Mouse (Mus musculus) mammary gland, adult 2 months (tissue): ENCODE results near the gene 3110040M04Rik. TPM values are rescaled to one million over a fixed set of nuclear protein-coding genes. Genes with fewer than 3 reads are reported as not detected.

Source experiments
- polyA plus RNA-seq: library from polyadenylated mRNA; depleted of rRNA; stranded (reverse); fragments of >200 nt; gene quantifications from 2 replicates; pipeline ENCODE4 v1.2.3, GENCODE M21; 2012; ENCODE audit warnings: low replicate concordance; rRNA removed

The 3110040M04Rik gene
- not detected in 2 replicates for polyA plus RNA-seq

GRCm38 (mm10) chr1:151203818-151204217, at the start of gene 3110040M04Rik:
Gene 3110040M04Rik, plus strand, starts transcription at chr1:151204121.

GRCm38 (mm10) chr1:151182266-151182665, 21.7 kb upstream of the 3110040M04Rik start, which contains the start of gene Gm47985:
Gene Gm47985, plus strand, starts transcription at chr1:151182537.

GRCm38 (mm10) chr1:151192075-151192474, 11.8 kb upstream of the 3110040M04Rik start, which contains the start of gene Gm8947:
Gene Gm8947, plus strand, starts transcription at chr1:151192376.

GRCm38 (mm10) chr1:151198120-151198519, 5.8 kb upstream of the 3110040M04Rik start, which contains the start of gene Gm47995:
Gene Gm47995, plus strand, starts transcription at chr1:151198448.

DNA sequence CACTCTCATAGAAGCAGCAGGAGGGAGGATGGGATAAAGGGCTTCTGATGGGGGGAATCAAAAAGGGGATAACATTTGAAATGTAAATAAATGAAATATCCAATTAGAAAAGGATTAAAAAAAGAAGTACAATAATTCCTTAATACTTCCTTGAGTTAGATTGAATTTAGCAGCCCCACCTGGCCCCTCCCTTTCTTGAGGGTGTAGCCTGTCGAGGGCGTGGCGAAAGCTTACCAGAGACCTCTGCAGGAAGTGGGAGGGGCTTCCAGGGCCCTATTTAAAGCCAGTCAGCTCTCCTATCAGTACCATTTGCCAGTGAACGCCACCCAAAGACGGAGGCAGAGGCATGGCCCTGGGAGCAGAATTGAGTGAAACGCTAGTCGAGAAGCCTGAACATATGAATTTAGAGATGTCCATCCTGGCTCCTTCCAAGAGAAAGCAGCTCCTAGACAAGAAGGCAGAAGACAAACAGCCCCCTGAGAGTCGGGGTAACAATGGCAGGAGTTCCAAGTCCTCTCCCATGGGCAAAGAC, 6.0 kb downstream of the 3110040M04Rik start, which contains the start of gene Gm47996:
Gm47996 (plus strand) TSS at position 308 of the 532 bp plus-strand sequence.

Other genes with a start within 250 kb of the 3110040M04Rik start
- 5.0 and 19.0 TPM in 2 replicates for gene Hmcn1, start 210.7 kb upstream of the 3110040M04Rik start, polyA plus RNA-seq
- gene Gm47985, start 21.6 kb upstream of the 3110040M04Rik start, polyA plus RNA-seq, result not detected in 2 replicates
- not detected in 2 replicates for gene Gm8947, start 11.7 kb upstream of the 3110040M04Rik start, polyA plus RNA-seq
- not detected in 2 replicates for gene Gm47995, start 5.7 kb upstream of the 3110040M04Rik start, polyA plus RNA-seq
- gene Gm47996, start 6.0 kb downstream of the 3110040M04Rik start, polyA plus RNA-seq, result not detected in 2 replicates
- gene Ivns1abp, start 140.4 kb downstream of the 3110040M04Rik start, polyA plus RNA-seq, result 29.6 and 49.3 TPM in 2 replicates
- 4.5 and 7.5 TPM in 2 replicates for gene Swt1, start 224.3 kb downstream of the 3110040M04Rik start, polyA plus RNA-seq
- 14.3 and 17.9 TPM in 2 replicates for gene Trmt1l, start 224.4 kb downstream of the 3110040M04Rik start, polyA plus RNA-seq